Mouse (Mus musculus): ENCODE data around the gene Foxa3. TPM values are rescaled to one million over a fixed set of nuclear protein-coding genes. Genes with fewer than 3 reads are reported as not detected.

The Foxa3 gene
- polyA plus RNA-seq, 1 experiment = not detected

Other genes starting within 250 kb of the Foxa3 start
- 0.20 and 0.59 TPM in 2 replicates for gene Psg19, start 225.0 kb downstream of the Foxa3 start, polyA plus RNA-seq (2012; rRNA removed)
- gene Psg17, start 201.9 kb downstream of the Foxa3 start, polyA plus RNA-seq (2012; rRNA removed) = 0.18 and 0.38 TPM in 2 replicates
- gene Mill2, start 183.6 kb downstream of the Foxa3 start, polyA plus RNA-seq (2012; rRNA removed) = 2.3 and 3.4 TPM in 2 replicates
- gene Pglyrp1, start 152.2 kb downstream of the Foxa3 start, polyA plus RNA-seq (2012; rRNA removed) = 17.5 and 20.5 TPM in 2 replicates
- 11.7 and 15.4 TPM in 2 replicates for gene Ccdc61, start 113.1 kb downstream of the Foxa3 start, polyA plus RNA-seq (2012; rRNA removed)
- 25.0 and 27.0 TPM in 2 replicates for gene Nova2, start 97.7 kb downstream of the Foxa3 start, polyA plus RNA-seq (2012; rRNA removed)
- 2.9 and 4.1 TPM in 2 replicates for gene Nanos2, start 36.1 kb downstream of the Foxa3 start, polyA plus RNA-seq (2012; rRNA removed)
- gene Mypop, start 32.3 kb downstream of the Foxa3 start, polyA plus RNA-seq (2012; rRNA removed) = 39.9 and 46.2 TPM in 2 replicates
- gene Irf2bp1, start 19.5 kb downstream of the Foxa3 start, polyA plus RNA-seq (2012; rRNA removed) = 29.0 and 30.5 TPM in 2 replicates
- gene Sympk, start 839 bp upstream of the Foxa3 start, polyA plus RNA-seq (2012; rRNA removed) = 118 and 120 TPM in 2 replicates
- 0.14 and 0.17 TPM in 2 replicates for gene Rsph6a, start 31.2 kb upstream of the Foxa3 start, polyA plus RNA-seq (2012; rRNA removed)
- gene Dmwd, start 52.7 kb upstream of the Foxa3 start, polyA plus RNA-seq (2012; rRNA removed) = 174 and 178 TPM in 2 replicates
- gene Dmpk, start 60.3 kb upstream of the Foxa3 start, polyA plus RNA-seq (2012; rRNA removed) = 50.3 and 59.6 TPM in 2 replicates
- 5.4 and 5.7 TPM in 2 replicates for gene Six5, start 71.1 kb upstream of the Foxa3 start, polyA plus RNA-seq (2012; rRNA removed)
- 1.1 and 1.4 TPM in 2 replicates for gene Gm4969, start 94.8 kb upstream of the Foxa3 start, polyA plus RNA-seq (2012; rRNA removed)
- gene Fbxo46, start 96.3 kb upstream of the Foxa3 start, polyA plus RNA-seq (2012; rRNA removed) = 8.4 and 9.0 TPM in 2 replicates
- 15.3 and 16.7 TPM in 2 replicates for gene Qpctl, start 125.8 kb upstream of the Foxa3 start, polyA plus RNA-seq (2012; rRNA removed)
- 70.7 and 83.9 TPM in 2 replicates for gene Snrpd2, start 126.2 kb upstream of the Foxa3 start, polyA plus RNA-seq (2012; rRNA removed)
- gene Gipr, start 142.6 kb upstream of the Foxa3 start, polyA plus RNA-seq (2012; rRNA removed) = 11.0 and 11.9 TPM in 2 replicates
- 134 and 136 TPM in 2 replicates for gene Eml2, start 152.9 kb upstream of the Foxa3 start, polyA plus RNA-seq (2012; rRNA removed)
- 7.4 and 7.7 TPM in 2 replicates for gene Gpr4, start 189.0 kb upstream of the Foxa3 start, polyA plus RNA-seq (2012; rRNA removed)
- 40.9 and 41.0 TPM in 2 replicates for gene Opa3, start 204.8 kb upstream of the Foxa3 start, polyA plus RNA-seq (2012; rRNA removed)
- 22.2 and 24.9 TPM in 2 replicates for gene Vasp, start 248.3 kb upstream of the Foxa3 start, polyA plus RNA-seq (2012; rRNA removed)